Mouse (Mus musculus) right cerebral cortex, postnatal 14 days (tissue): ENCODE data around the gene Dirc2.

Experiments used
- DNase-seq: peaks from one replicate; pipeline ENCODE4 v3.0.0; 2022

Dirc2 gene

GRCm38 (mm10) chr16:35768785-35769642 is at the start of gene Dirc2:
Dirc2 (minus strand) TSS chr16:35769356.
- peak; percentile 64 for DNase-seq

- peak; percentile 76 for DNase-seq
Observed at GRCm38 (mm10) chr16:35817255-35818089, 48.3 kb upstream of the Dirc2 start.

GRCm38 (mm10) chr16:35813119-35813518 is 44.0 kb upstream of the Dirc2 start:
- DNase-seq = no peak

GRCm38 (mm10) chr16:35808838-35809237 is 39.7 kb upstream of the Dirc2 start:
- DNase-seq = no peak

- no peak for DNase-seq
Observed at GRCm38 (mm10) chr16:35807663-35807992, 38.5 kb upstream of the Dirc2 start.

GRCm38 (mm10) chr16:35806973-35807662 is 38.0 kb upstream of the Dirc2 start:
- no peak for DNase-seq

- DNase-seq = no peak
Observed at GRCm38 (mm10) chr16:35803723-35804122, 34.6 kb upstream of the Dirc2 start.

- no peak for DNase-seq
Observed at GRCm38 (mm10) chr16:35802163-35802562, 33.0 kb upstream of the Dirc2 start.

- no peak for DNase-seq
Observed at GRCm38 (mm10) chr16:35791962-35792521, 22.9 kb upstream of the Dirc2 start.

GRCm38 (mm10) chr16:35788330-35788729 is 19.2 kb upstream of the Dirc2 start:
- no peak for DNase-seq

GRCm38 (mm10) chr16:35787568-35788189 is 18.5 kb upstream of the Dirc2 start:
- no peak for DNase-seq

- no peak for DNase-seq
Observed at GRCm38 (mm10) chr16:35787163-35787562, 18.0 kb upstream of the Dirc2 start.

GRCm38 (mm10) chr16:35784134-35784725 is 15.1 kb upstream of the Dirc2 start:
- DNase-seq = no peak

GRCm38 (mm10) chr16:35783207-35783573 is 14.0 kb upstream of the Dirc2 start:
- DNase-seq = no peak

GRCm38 (mm10) chr16:35782451-35783206 is 13.5 kb upstream of the Dirc2 start:
- no peak for DNase-seq

- DNase-seq = no peak
Observed at GRCm38 (mm10) chr16:35781651-35782050, 12.5 kb upstream of the Dirc2 start.

GRCm38 (mm10) chr16:35781096-35781495 is 11.9 kb upstream of the Dirc2 start:
- no peak for DNase-seq

GRCm38 (mm10) chr16:35779681-35780080 is 10.5 kb upstream of the Dirc2 start:
- DNase-seq = no peak

GRCm38 (mm10) chr16:35777768-35778167 is 8.6 kb upstream of the Dirc2 start:
- no peak for DNase-seq

GRCm38 (mm10) chr16:35776737-35777136 is 7.6 kb upstream of the Dirc2 start:
- no peak for DNase-seq

- no peak for DNase-seq
Observed at GRCm38 (mm10) chr16:35775835-35776234, 6.7 kb upstream of the Dirc2 start.
